Mouse (Mus musculus) retina, adult 2 months (tissue): ENCODE results near the gene Trim21.

Experiments used
- DNase-seq: peaks from one replicate; pipeline ENCODE4 v3.0.0-alpha.2; 2012; ENCODE audit warnings: low read depth, low spot score

Gene Trim21

DNA sequence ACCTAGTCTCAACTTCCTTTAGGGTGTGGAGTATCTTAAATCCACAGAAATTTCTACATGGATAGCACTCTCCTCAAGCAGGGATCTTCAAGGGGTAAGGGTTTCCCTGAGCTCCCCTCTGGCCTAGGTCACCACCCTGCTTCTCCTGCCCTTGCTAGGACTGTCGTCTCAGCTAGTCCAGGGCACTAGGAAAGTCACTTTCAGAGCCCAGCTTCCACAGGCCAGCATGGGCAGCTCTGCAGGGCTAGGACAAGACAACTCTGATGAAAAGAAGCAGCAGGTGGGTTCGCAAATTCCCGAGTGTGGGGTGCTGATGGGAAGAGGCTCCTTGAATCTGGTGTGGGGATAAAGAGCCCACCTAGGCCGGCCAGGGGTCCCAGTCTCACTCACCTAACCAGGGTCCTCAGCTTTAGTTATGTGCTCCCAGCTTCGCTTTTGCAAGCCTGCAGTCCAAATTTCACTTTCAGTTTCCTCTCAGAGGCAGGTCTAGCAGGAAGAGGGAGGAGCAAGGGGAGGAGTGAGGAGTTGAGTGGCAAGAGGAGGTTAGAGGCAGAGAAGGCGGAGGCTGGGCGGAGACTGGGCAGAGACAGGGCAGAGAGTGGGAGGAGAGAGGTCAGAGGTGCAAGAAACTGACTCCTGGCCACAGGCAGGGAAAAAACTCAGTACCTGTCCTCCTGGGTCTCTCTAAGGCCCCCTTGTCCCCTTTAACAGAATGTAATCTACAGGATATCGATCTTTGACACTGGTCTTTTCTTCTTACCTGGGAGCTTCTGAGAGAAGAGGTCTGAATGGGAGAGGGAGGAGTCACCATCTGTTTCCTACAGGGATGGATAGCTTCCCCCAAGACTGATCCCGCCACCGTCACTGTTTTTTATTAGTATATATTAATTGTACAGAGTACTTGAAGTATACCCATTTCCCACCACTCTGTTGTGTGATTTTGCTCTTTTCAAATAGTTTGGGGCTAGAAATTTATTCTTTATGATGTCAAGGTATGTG is at the start of gene Trim21:
Trim21 (minus strand) TSS at position 488 of the 999 bp plus-strand sequence.
- no peak for DNase-seq

- no peak for DNase-seq
These were observed 32.2 kb upstream of the Trim21 start, which contains the start of gene Olfr552 for GRCm38 (mm10) chr7:102597378-102598031. TSS of gene Olfr552 (plus strand) at chr7:102597770.

DNA sequence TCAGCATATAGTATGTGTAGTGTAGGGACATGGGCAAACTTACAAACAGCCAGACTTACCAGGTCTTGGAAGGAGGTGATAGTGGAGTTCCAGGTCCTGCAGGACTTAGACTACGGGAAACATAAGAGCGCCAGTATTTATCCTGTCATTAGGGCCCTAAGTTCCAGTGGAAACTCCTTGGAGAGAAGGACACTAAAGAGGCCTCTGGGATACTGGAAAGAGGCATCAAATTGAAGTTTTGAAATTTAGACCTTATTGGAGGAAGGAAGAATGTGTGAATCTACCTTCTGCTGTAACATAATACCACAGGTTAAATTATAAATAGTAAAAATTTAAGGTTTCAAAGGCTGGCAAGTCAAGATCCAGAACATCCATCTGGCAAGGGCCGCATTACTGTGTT is 26.5 kb upstream of the Trim21 start, which contains the start of gene Olfr551:
Olfr551 (minus strand) TSS at position 101 of the 400 bp plus-strand sequence.
- DNase-seq = no peak

DNA sequence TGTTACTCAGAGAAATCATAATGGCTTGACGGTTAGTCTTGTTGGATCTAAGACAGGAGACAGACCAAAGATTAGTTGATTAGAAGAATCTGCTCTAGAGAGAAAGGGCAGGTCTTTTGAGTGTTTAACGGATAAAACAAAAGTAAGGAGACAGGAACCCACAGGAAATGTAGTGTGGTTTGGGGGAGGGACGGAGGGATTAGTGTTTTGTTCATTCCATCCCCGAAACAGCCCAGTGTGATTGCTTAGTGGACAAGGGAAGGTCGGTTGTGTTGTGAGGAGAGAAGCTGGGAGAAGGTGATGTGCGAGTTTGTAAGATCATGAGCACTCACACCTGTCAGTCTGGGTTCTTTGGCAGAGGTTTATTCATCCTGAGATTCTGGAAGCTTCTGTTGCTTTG is 10.7 kb upstream of the Trim21 start:
- DNase-seq = no peak

DNA sequence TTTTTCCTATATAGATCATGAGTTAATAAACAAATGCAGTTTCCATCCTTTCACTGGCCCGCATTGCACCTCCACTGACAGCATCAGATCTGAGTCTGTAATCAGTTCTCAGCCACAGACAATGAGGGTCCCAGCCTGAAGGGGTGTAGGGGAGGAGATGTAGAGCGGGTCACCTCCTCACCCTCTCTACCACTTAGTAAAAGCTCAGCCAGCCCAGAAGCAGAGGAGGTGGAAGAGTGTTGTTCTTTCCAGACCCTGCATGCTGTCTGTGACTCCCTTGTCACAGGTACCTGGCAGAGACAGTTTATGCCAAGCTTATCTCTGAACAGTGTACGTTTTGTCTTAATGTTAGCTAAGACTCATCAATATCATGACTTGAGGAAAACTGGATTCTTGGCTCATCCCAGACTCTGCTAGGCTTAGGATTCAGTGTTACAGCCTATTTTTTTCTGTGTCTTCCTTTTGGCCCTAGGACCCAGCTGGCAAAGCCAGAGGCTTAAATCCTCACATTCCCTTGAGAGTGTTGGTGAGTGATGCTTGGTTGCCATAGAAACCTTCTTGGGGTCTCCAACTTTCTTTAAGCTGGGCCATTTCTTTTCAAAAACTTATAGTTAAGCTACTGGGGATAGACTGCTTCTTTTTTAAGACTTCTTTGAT is 8.0 kb upstream of the Trim21 start:
- no peak for DNase-seq

DNA sequence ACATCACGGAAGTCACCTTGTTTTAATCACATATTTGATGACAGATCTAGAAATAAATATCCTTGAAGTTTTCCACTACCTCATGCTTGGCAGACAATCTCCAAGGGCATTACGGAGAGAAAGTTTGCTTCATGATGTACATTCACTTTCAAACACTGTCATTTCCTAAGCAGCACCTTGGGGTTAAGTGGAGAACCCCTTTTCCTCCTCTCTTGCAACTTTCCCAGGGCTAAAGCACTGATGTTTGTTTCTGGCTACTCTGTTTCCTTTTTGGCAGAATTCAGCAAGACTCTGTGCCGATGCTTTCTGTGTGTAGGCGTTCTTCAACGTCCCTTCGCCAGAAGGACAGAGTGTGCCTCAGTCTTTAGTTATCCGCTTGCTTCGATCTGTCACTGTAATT is 5.9 kb upstream of the Trim21 start, which contains the start of gene Olfr550:
Olfr550 (plus strand) TSS at position 301 of the 400 bp plus-strand sequence.
- DNase-seq = no peak

- no peak for DNase-seq
These were observed 933 bp upstream of the Trim21 start for GRCm38 (mm10) chr7:102566219-102566618.

DNA sequence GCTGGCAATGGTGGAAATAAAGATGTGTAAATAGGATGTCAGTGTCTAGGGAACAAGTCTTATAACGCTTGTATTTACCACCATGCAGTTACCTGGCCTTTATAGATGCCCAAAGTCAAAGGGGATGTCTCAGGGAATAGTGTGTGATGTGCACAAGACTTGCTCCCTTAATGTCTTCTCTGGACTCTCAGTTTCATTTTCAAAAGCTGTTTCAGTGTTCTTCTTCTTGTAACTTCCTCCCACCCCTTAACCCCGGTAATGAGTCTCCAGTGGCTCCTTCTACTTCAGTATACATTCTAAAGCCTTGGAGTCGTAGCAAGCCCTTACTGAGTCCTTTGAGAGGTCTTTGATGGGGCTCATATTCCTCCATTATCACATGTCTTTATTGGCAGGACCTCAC is 12.0 kb downstream of the Trim21 start:
- no peak for DNase-seq

GRCm38 (mm10) chr7:102549570-102549969 is 15.7 kb downstream of the Trim21 start, which contains the start of gene Olfr549:
TSS of gene Olfr549 (plus strand) at chr7:102549870.
- no peak for DNase-seq

DNA sequence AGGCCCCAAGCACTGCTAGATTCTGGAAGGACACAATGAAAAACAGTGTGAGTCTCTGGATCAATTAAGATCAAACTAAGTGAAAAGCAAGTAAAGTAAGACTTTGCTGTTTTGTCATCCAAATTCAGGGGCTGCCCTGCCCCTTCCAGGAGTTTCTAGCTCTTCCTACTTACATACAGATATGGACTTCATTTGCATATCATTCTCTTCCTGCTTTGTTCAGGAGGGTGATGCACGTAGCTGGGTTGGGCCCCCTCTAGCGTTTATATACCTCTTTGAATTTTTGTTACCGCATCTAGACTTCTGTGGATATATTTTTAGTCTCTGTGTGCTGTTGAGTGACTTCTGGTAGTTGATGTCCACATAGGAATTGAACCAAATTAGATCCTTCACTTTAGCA is 24.0 kb downstream of the Trim21 start:
- DNase-seq = no peak

DNA sequence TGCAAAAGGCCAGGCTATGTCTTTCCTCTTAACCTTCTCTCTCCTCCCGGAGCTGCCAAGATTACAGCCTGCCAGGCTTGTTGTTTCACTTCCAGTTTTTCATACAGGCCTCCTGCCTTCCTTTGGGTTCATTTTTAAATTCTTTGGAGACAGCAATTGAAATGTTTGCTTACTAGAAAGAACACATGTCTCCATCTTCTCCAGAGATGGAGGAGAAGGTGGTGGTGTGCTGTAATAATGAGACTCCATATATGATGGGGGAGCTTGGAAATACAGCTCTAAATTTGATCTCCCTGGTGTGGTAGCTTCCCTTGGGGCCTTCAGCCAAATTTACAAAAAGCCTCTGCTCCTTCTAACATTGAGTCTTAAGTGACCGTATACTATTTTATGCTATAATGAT is 24.7 kb downstream of the Trim21 start, which contains the start of gene Olfr548-ps1:
Olfr548-ps1 (plus strand) TSS at position 301 of the 400 bp plus-strand sequence.
- no peak for DNase-seq

- DNase-seq = no peak
These were observed 30.8 kb downstream of the Trim21 start, which contains the start of gene Olfr547 for GRCm38 (mm10) chr7:102534449-102534848. TSS of gene Olfr547 (plus strand) at chr7:102534749.

GRCm38 (mm10) chr7:102529052-102529451 is 36.2 kb downstream of the Trim21 start:
- DNase-seq = no peak

- DNase-seq = no peak
These were observed 48.3 kb downstream of the Trim21 start for GRCm38 (mm10) chr7:102517051-102517335.

- DNase-seq = no peak
These were observed 48.8 kb downstream of the Trim21 start for GRCm38 (mm10) chr7:102516261-102517050.

- no peak for DNase-seq
These were observed 51.1 kb downstream of the Trim21 start for GRCm38 (mm10) chr7:102514144-102514543.

- DNase-seq = peak; percentile 32
These were observed 52.4 kb downstream of the Trim21 start for GRCm38 (mm10) chr7:102512814-102513435.

- DNase-seq = no peak
These were observed 53.4 kb downstream of the Trim21 start for GRCm38 (mm10) chr7:102511927-102512326.

- no peak for DNase-seq
These were observed 55.6 kb downstream of the Trim21 start for GRCm38 (mm10) chr7:102509726-102510125.

- no peak for DNase-seq
These were observed 56.6 kb downstream of the Trim21 start for GRCm38 (mm10) chr7:102508666-102509065.
